Mouse (Mus musculus) ovary, adult 18-20 months (tissue): Measurements from ENCODE around the gene Slc22a3.

Experiments
- DNase-seq: peaks from one replicate; pipeline ENCODE4 v3.0.0; 2022; ENCODE audit warnings: low spot score, mixed read lengths

Gene Slc22a3

GRCm38 (mm10) chr17:12507654-12508204 is at the start of gene Slc22a3:
Gene Slc22a3, minus strand, starts transcription at chr17:12507704.
- DNase-seq, result no peak

- peak; percentile 50 for DNase-seq
These were observed 27.0 kb upstream of the Slc22a3 start for GRCm38 (mm10) chr17:12534353-12535145.

GRCm38 (mm10) chr17:12532115-12532514 is 24.6 kb upstream of the Slc22a3 start:
- DNase-seq, result peak; percentile 7

- DNase-seq, result no peak
These were observed 22.6 kb upstream of the Slc22a3 start for GRCm38 (mm10) chr17:12530081-12530480.

- no peak for DNase-seq
These were observed 22.0 kb upstream of the Slc22a3 start for GRCm38 (mm10) chr17:12529384-12529985.

- no peak for DNase-seq
These were observed 11.6 kb upstream of the Slc22a3 start for GRCm38 (mm10) chr17:12519089-12519488.

GRCm38 (mm10) chr17:12518194-12518593 is 10.7 kb upstream of the Slc22a3 start:
- no peak for DNase-seq

GRCm38 (mm10) chr17:12513997-12514396 is 6.5 kb upstream of the Slc22a3 start:
- no peak for DNase-seq

- no peak for DNase-seq
These were observed 5.8 kb upstream of the Slc22a3 start for GRCm38 (mm10) chr17:12513107-12513923.

GRCm38 (mm10) chr17:12511193-12511592 is 3.7 kb upstream of the Slc22a3 start:
- no peak for DNase-seq

- DNase-seq, result no peak
These were observed 872 bp upstream of the Slc22a3 start for GRCm38 (mm10) chr17:12508376-12508775.

- DNase-seq, result no peak
These were observed 471 bp downstream of the Slc22a3 start for GRCm38 (mm10) chr17:12506903-12507563.

- DNase-seq, result no peak
These were observed 1.8 kb downstream of the Slc22a3 start for GRCm38 (mm10) chr17:12505708-12506107.

- no peak for DNase-seq
These were observed 8.1 kb downstream of the Slc22a3 start for GRCm38 (mm10) chr17:12499426-12499825.

GRCm38 (mm10) chr17:12495558-12495957 is 11.9 kb downstream of the Slc22a3 start:
- no peak for DNase-seq

- DNase-seq, result no peak
These were observed 15.9 kb downstream of the Slc22a3 start for GRCm38 (mm10) chr17:12491591-12491990.

- no peak for DNase-seq
These were observed 17.6 kb downstream of the Slc22a3 start for GRCm38 (mm10) chr17:12489888-12490287.

GRCm38 (mm10) chr17:12485657-12486056 is 21.8 kb downstream of the Slc22a3 start:
- no peak for DNase-seq

GRCm38 (mm10) chr17:12479416-12479815 is 28.1 kb downstream of the Slc22a3 start:
- no peak for DNase-seq

- no peak for DNase-seq
These were observed 32.9 kb downstream of the Slc22a3 start for GRCm38 (mm10) chr17:12474509-12475083.

GRCm38 (mm10) chr17:12472547-12472946 is 35.0 kb downstream of the Slc22a3 start:
- no peak for DNase-seq
